Mouse (Mus musculus) embryonic fibroblast, embryonic 13.5 days (primary cell): ENCODE measurements around the gene Yipf1.

Source experiments
- CTCF ChIP-seq: IDR thresholded peaks from 2 replicates; pipeline ENCODE4 v1.5.1; 2011; ENCODE audit warnings: mild to moderate bottlenecking, control low read depth, low read length, moderate library complexity, borderline replicate concordance; ENCODE audit not compliant: insufficient read depth
- POLR2A ChIP-seq: IDR thresholded peaks from 2 replicates; pipeline ENCODE4 v1.6.1; 2011; ENCODE audit warnings: low read depth, mild to moderate bottlenecking, control low read depth, low read length, moderate library complexity

GRCm38 (mm10) chr4:107362755-107363154 is 48.6 kb downstream of the Yipf1 start:
- TF ChIP-seq CTCF (no peak), POLR2A (no peak)
